ENCODE assay signal across 8 mouse cellular contexts in genomic region chr1:91436380-91437082, GRCm38 (mm10). TPM values are rescaled to one million over a fixed set of nuclear protein-coding genes. Genes with fewer than 3 reads are reported as not detected.
DNase-seq lines count a peak whose midpoint lies in the region; ATAC-seq and TF ChIP-seq lines count a peak whose summit lies in the region.

No protein-coding gene starts in this region.

- H3K4me3 ChIP-seq in forebrain, embryonic 10.5 days, result no peak overlapping the region
- H3K4me3 ChIP-seq in forebrain, embryonic 15.5 days, result no peak overlapping the region
- H3K4me3 ChIP-seq in spleen, adult 2 months (ENCODE audit: extremely low read depth, insufficient read depth, insufficient read length), result no peak overlapping the region
- no peak overlapping the region for H3K4me3 ChIP-seq in heart, embryonic 10.5 days
- no peak overlapping the region for H3K4me3 ChIP-seq in kidney, postnatal 0 days (replicated peaks; ENCODE audit: low read depth, low read length)

- H3K4me2 ChIP-seq in forebrain, embryonic 15.5 days (replicated peaks), result no peak overlapping the region
- H3K4me2 ChIP-seq in kidney, postnatal 0 days (ENCODE audit: low read length), result 0 out of 2 replicates have a peak overlapping the region, but pooled peaks have one; percentile 13

- no peak for TF ChIP-seq POLR2A in spleen, adult 2 months (IDR thresholded peaks at IDR 0.05; ENCODE audit: low read depth, low read length)

- no peaks in the 10 kb centered on the region for H3K9me3 ChIP-seq in forebrain, embryonic 10.5 days
- no peaks in the 10 kb centered on the region for H3K9me3 ChIP-seq in forebrain, embryonic 15.5 days
- H3K9me3 ChIP-seq in heart, embryonic 10.5 days, result no peaks in the 10 kb centered on the region
- no peaks in the 10 kb centered on the region for H3K9me3 ChIP-seq in kidney, postnatal 0 days (replicated peaks; ENCODE audit: low read length)

- WGBS in forebrain, embryonic 10.5 days, result 88% methylated on average over 6 of the region's 6 CpGs
- 60% methylated on average over 6 of the region's 6 CpGs for WGBS in forebrain, embryonic 15.5 days
- WGBS in spleen, adult 2 months, result 53% methylated on average over 6 of the region's 6 CpGs
- WGBS in heart, embryonic 10.5 days, result 83% methylated on average over 6 of the region's 6 CpGs
- WGBS in kidney, postnatal 0 days, result 44% methylated on average over 6 of the region's 6 CpGs

- ATAC-seq in forebrain, embryonic 15.5 days (replicated peaks), result no peak; the same call in 1 of the 2 replicates
- peak; percentile 72 for ATAC-seq in kidney, postnatal 0 days (replicated peaks; ENCODE audit: low FRiP score, low read depth)
- 0 out of 2 replicates have a peak, but pooled peaks have one; percentile 35 for ATAC-seq in megakaryocyte-erythroid progenitor cell, adult 5-6 weeks (replicated peaks; ENCODE audit: low FRiP score, low TSS enrichment, poor library complexity, severe bottlenecking)

- H3K27ac ChIP-seq in forebrain, embryonic 10.5 days, result peak overlapping the region; percentile 8; the same call in 1 of the 2 replicates
- H3K27ac ChIP-seq in forebrain, embryonic 15.5 days (replicated peaks), result no peak overlapping the region
- H3K27ac ChIP-seq in spleen, adult 2 months (ENCODE audit: insufficient read depth, low read length), result 0 out of 2 replicates have a peak overlapping the region, but pooled peaks have one; percentile 36
- peak overlapping the region; percentile 50; the same call in 1 of the 2 replicates for H3K27ac ChIP-seq in heart, embryonic 10.5 days
- peak overlapping the region; percentile 83 for H3K27ac ChIP-seq in kidney, postnatal 0 days

- no peaks in the 10 kb centered on the region for H3K4me1 ChIP-seq in forebrain, embryonic 10.5 days
- H3K4me1 ChIP-seq in forebrain, embryonic 15.5 days, result peaks cover 12% of the 10 kb centered on the region
- peaks cover 3% of the 10 kb centered on the region for H3K4me1 ChIP-seq in spleen, adult 2 months (ENCODE audit: control insufficient read depth, insufficient read depth, insufficient read length)
- H3K4me1 ChIP-seq in heart, embryonic 10.5 days, result peaks cover 16% of the 10 kb centered on the region
- peaks cover 19% of the 10 kb centered on the region for H3K4me1 ChIP-seq in kidney, postnatal 0 days (replicated peaks; ENCODE audit: insufficient read depth, low read length)

- TF ChIP-seq CTCF in spleen, adult 2 months (IDR thresholded peaks at IDR 0.05; ENCODE audit: extremely low read depth, insufficient read depth, insufficient read length, insufficient replicate concordance), result no peak
- no peak for TF ChIP-seq CTCF in kidney, postnatal 0 days (IDR thresholded peaks at IDR 0.05; ENCODE audit: low read depth)

- no peaks in the 10 kb centered on the region for H3K27me3 ChIP-seq in forebrain, embryonic 10.5 days (ENCODE audit: poor library complexity, severe bottlenecking)
- no peaks in the 10 kb centered on the region for H3K27me3 ChIP-seq in forebrain, embryonic 15.5 days
- no peaks in the 10 kb centered on the region for H3K27me3 ChIP-seq in spleen, adult 2 months (ENCODE audit: control insufficient read depth, insufficient read depth, low read length)
- H3K27me3 ChIP-seq in heart, embryonic 10.5 days (ENCODE audit: insufficient read depth, poor library complexity, severe bottlenecking), result no peaks in the 10 kb centered on the region
- H3K27me3 ChIP-seq in kidney, postnatal 0 days (ENCODE audit: insufficient read depth, low read length), result no peaks in the 10 kb centered on the region

- no peak overlapping the region for H3K9ac ChIP-seq in forebrain, embryonic 15.5 days (replicated peaks)
- no peak overlapping the region for H3K9ac ChIP-seq in kidney, postnatal 0 days (ENCODE audit: low read depth, low read length)

- no peak for DNase-seq in forebrain, embryonic 10.5 days (ENCODE audit: extremely low spot score, low spot score)
- no peak for DNase-seq in spleen, adult 2 months (ENCODE audit: low read depth in 1 of 2, low spot score in 2 of 2)
- DNase-seq in spleen, adult 18-20 months, result no peak
- no peak for DNase-seq in heart, embryonic 10.5 days (ENCODE audit: low spot score)
- peak; percentile 89 for DNase-seq in kidney, postnatal 0 days (ENCODE audit: low spot score)
- DNase-seq in spleen, postnatal 4 days (ENCODE audit: low spot score in 2 of 2), result no peak

- H3K36me3 ChIP-seq in forebrain, embryonic 10.5 days (replicated peaks), result no peaks in the 10 kb centered on the region
- peaks cover 25% of the 10 kb centered on the region for H3K36me3 ChIP-seq in forebrain, embryonic 15.5 days
- 0 out of 2 replicates have a peak, but pooled peaks cover 1% of the 10 kb centered on the region for H3K36me3 ChIP-seq in spleen, adult 2 months (ENCODE audit: control insufficient read depth, insufficient read depth, low read length)
- peaks cover 40% of the 10 kb centered on the region; the same call in 1 of the 2 replicates for H3K36me3 ChIP-seq in heart, embryonic 10.5 days
- peaks cover 16% of the 10 kb centered on the region; the same call in 1 of the 2 replicates for H3K36me3 ChIP-seq in kidney, postnatal 0 days (ENCODE audit: insufficient read depth, low read length)

RNA-seq across cellular contexts. Expression of gene Per2, which starts 22.6 kb away (rescaled TPM):
- polyA plus RNA-seq in forebrain, embryonic 10.5 days (2016; fragmentation: Nextera tagmentation; extraction: Ambion mirVana), result 1.3 and 1.6 TPM in 2 replicates
- polyA plus RNA-seq in forebrain, embryonic 15.5 days (2015; fragmentation: Nextera tagmentation; extraction: Ambion mirVana), result 4.5 and 5.4 TPM in 2 replicates
- polyA plus RNA-seq in spleen, adult 2 months (2012; rRNA removed), result 3.7 and 5.0 TPM in 2 replicates
- polyA plus RNA-seq in heart, embryonic 10.5 days (2016; fragmentation: Nextera tagmentation; extraction: Ambion mirVana), result 3.2 and 4.9 TPM in 2 replicates
- polyA plus RNA-seq in kidney, postnatal 0 days (2015; fragmentation: Nextera tagmentation; extraction: Ambion mirVana), result 2.3 and 2.7 TPM in 2 replicates
- 9.5 and 11.7 TPM in 2 replicates for total RNA-seq in megakaryocyte-erythroid progenitor cell, adult 5-6 weeks (2014; fragmentation: Nextera tagmentation)
- 3.3 and 4.2 TPM in 2 replicates for total RNA-seq in megakaryocyte-erythroid progenitor cell, adult 5-6 weeks (2017)

RNA-seq across cellular contexts. Expression of gene Hes6, which starts 22.7 kb away (rescaled TPM):
- polyA plus RNA-seq in forebrain, embryonic 10.5 days (2016; fragmentation: Nextera tagmentation; extraction: Ambion mirVana), result 156 and 177 TPM in 2 replicates
- 260 and 267 TPM in 2 replicates for polyA plus RNA-seq in forebrain, embryonic 15.5 days (2015; fragmentation: Nextera tagmentation; extraction: Ambion mirVana)
- 59.9 and 87.9 TPM in 2 replicates for polyA plus RNA-seq in spleen, adult 2 months (2012; rRNA removed)
- polyA plus RNA-seq in heart, embryonic 10.5 days (2016; fragmentation: Nextera tagmentation; extraction: Ambion mirVana), result 70.6 and 74.2 TPM in 2 replicates
- polyA plus RNA-seq in kidney, postnatal 0 days (2015; fragmentation: Nextera tagmentation; extraction: Ambion mirVana), result 60.6 and 62.2 TPM in 2 replicates
- 20.1 and 22.5 TPM in 2 replicates for total RNA-seq in megakaryocyte-erythroid progenitor cell, adult 5-6 weeks (2014; fragmentation: Nextera tagmentation)
- 13.8 and 17.3 TPM in 2 replicates for total RNA-seq in megakaryocyte-erythroid progenitor cell, adult 5-6 weeks (2017)

RNA-seq across cellular contexts. Expression of gene Ilkap, which starts 37.9 kb away (rescaled TPM):
- 168 and 176 TPM in 2 replicates for polyA plus RNA-seq in forebrain, embryonic 10.5 days (2016; fragmentation: Nextera tagmentation; extraction: Ambion mirVana)
- polyA plus RNA-seq in forebrain, embryonic 15.5 days (2015; fragmentation: Nextera tagmentation; extraction: Ambion mirVana), result 167 and 177 TPM in 2 replicates
- polyA plus RNA-seq in spleen, adult 2 months (2012; rRNA removed), result 43.9 and 46.7 TPM in 2 replicates
- polyA plus RNA-seq in heart, embryonic 10.5 days (2016; fragmentation: Nextera tagmentation; extraction: Ambion mirVana), result 132 and 152 TPM in 2 replicates
- polyA plus RNA-seq in kidney, postnatal 0 days (2015; fragmentation: Nextera tagmentation; extraction: Ambion mirVana), result 91.0 and 99.8 TPM in 2 replicates
- total RNA-seq in megakaryocyte-erythroid progenitor cell, adult 5-6 weeks (2014; fragmentation: Nextera tagmentation), result 137 and 199 TPM in 2 replicates
- total RNA-seq in megakaryocyte-erythroid progenitor cell, adult 5-6 weeks (2017), result 163 and 170 TPM in 2 replicates

RNA-seq across cellular contexts. Expression of gene Traf3ip1, which starts 57.9 kb away (rescaled TPM):
- 13.1 and 13.9 TPM in 2 replicates for polyA plus RNA-seq in forebrain, embryonic 10.5 days (2016; fragmentation: Nextera tagmentation; extraction: Ambion mirVana)
- 9.5 and 10.6 TPM in 2 replicates for polyA plus RNA-seq in forebrain, embryonic 15.5 days (2015; fragmentation: Nextera tagmentation; extraction: Ambion mirVana)
- 3.7 and 3.9 TPM in 2 replicates for polyA plus RNA-seq in spleen, adult 2 months (2012; rRNA removed)
- polyA plus RNA-seq in heart, embryonic 10.5 days (2016; fragmentation: Nextera tagmentation; extraction: Ambion mirVana), result 6.1 and 7.3 TPM in 2 replicates
- polyA plus RNA-seq in kidney, postnatal 0 days (2015; fragmentation: Nextera tagmentation; extraction: Ambion mirVana), result 6.3 and 6.5 TPM in 2 replicates
- 7.0 and 12.1 TPM in 2 replicates for total RNA-seq in megakaryocyte-erythroid progenitor cell, adult 5-6 weeks (2014; fragmentation: Nextera tagmentation)
- total RNA-seq in megakaryocyte-erythroid progenitor cell, adult 5-6 weeks (2017), result 7.1 and 10.1 TPM in 2 replicates
